Mouse (Mus musculus): ENCODE measurements around the gene Ccnd3. TPM values are rescaled to one million over a fixed set of nuclear protein-coding genes. Genes with fewer than 3 reads are reported as not detected.
A peak's percentile ranks its signal among the peaks of the same experiment; 100 is the strongest.
"Not testable (repeated sequence)": the region's sequence is repeated elsewhere in the genome, so short reads cannot be mapped to it uniquely, and the experiment has no call there.

Gene Ccnd3
- total and polyA plus RNA-seq, 2 experiments from 2014 or later: 41.1 to 52.6 TPM

- ATAC-seq (ENCODE audit: low FRiP score): 0 out of 2 replicates have a peak, but pooled peaks have one; percentile 2
Observed at GRCm38 (mm10) chr17:47501531-47501930, 3.3 kb upstream of the Ccnd3 start.

DNA sequence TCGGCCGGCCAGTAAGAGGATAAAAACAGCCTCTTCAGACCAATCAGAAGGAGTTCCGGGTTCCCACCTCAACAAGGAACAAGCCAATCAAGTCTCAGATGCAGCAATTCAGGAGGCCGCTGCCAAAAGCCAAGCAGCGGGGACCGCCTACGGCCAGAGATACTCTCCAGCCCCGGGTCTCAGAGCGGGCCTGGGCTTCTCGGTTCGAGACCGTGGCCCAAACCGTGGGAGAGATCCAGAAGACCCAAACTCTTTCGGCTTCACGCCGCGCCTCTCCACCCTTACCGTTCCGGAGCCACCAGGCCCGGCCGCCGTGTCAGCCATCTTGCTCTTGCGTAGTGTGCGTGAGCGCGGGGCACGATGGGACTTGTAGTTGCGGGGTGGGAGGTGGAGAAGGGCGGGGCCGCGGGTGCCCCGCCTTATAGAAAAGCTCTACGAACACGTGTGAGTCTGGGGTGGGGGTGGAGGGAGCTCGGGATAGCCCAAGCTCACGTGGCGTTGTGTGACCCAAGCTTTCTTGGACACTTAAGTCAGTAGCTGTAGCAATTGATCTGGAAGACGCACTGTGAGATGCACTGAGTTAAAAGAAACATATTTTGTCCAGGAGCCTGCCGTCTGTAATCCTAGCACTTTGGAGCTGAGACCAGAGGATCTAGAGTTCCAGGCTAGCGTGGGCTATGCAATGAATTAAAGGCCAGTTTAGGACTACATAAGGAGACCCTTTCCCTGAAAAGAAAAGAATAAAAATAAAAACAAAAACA is 2.7 kb upstream of the Ccnd3 start, which contains the start of gene Taf8:
Taf8 (minus strand) TSS at position 347 of the 761 bp plus-strand sequence.
- Histone ChIP-seq H3K4me1 (ENCODE audit: insufficient read depth, low read length) (peaks cover 6% of the 10 kb centered on the region; the same call in 1 of the 2 replicates), H3K27me3 (ENCODE audit: insufficient read depth, low read length) (no peaks in the 10 kb centered on the region), H3K4me2 (ENCODE audit: low read depth, low read length, poor library complexity, severe bottlenecking) (peak within 1 kb of the TSS; percentile 64), H3K4me3 (ENCODE audit: low read depth, low read length) (peak within 1 kb of the TSS; percentile 60), H3K36me3 (ENCODE audit: insufficient read depth, low read length) (peaks cover 10% of the 10 kb centered on the region; the same call in 1 of the 2 replicates), H3K9me3 (ENCODE audit: low read length) (no peaks in the 10 kb centered on the region), H3K9ac (replicated peaks; ENCODE audit: low read length, poor library complexity, severe bottlenecking) (peak within 1 kb of the TSS; percentile 72), H3K27ac (ENCODE audit: low read depth, low read length) (peak within 1 kb of the TSS; percentile 73)
- peak; percentile 94 for DNase-seq (ENCODE audit: low spot score)
- ATAC-seq (ENCODE audit: low FRiP score): peak; percentile 96
- no peak for TF ChIP-seq CTCF (IDR thresholded peaks at IDR 0.05)
- under 1% methylated on average over 40 of the region's 40 CpGs for WGBS

More at GRCm38 (mm10) chr17:47501531-47501930, 3.3 kb upstream of the Ccnd3 start:
- peaks cover 14% of the 10 kb centered on the region for H3K36me3 ChIP-seq (ENCODE audit: insufficient read depth, low read length)
- H3K9me3 ChIP-seq (ENCODE audit: low read length): no peaks in the 10 kb centered on the region
- no peak for TF ChIP-seq CTCF (IDR thresholded peaks at IDR 0.05)
- H3K4me2 ChIP-seq (ENCODE audit: low read depth, low read length, poor library complexity, severe bottlenecking): peak overlapping the region; percentile 64
- no peak overlapping the region for H3K27ac ChIP-seq (ENCODE audit: low read depth, low read length)
- H3K4me3 ChIP-seq (ENCODE audit: low read depth, low read length): peak overlapping the region; percentile 60
- no peaks in the 10 kb centered on the region for H3K27me3 ChIP-seq (ENCODE audit: insufficient read depth, low read length)
- peaks cover 6% of the 10 kb centered on the region; the same call in 1 of the 2 replicates for H3K4me1 ChIP-seq (ENCODE audit: insufficient read depth, low read length)
- WGBS: 10% methylated on average over 11 of the region's 11 CpGs
- H3K9ac ChIP-seq (replicated peaks; ENCODE audit: low read length, poor library complexity, severe bottlenecking): peak overlapping the region; percentile 29; the same call in 1 of the 2 replicates
- DNase-seq (ENCODE audit: low spot score): no peak

DNA sequence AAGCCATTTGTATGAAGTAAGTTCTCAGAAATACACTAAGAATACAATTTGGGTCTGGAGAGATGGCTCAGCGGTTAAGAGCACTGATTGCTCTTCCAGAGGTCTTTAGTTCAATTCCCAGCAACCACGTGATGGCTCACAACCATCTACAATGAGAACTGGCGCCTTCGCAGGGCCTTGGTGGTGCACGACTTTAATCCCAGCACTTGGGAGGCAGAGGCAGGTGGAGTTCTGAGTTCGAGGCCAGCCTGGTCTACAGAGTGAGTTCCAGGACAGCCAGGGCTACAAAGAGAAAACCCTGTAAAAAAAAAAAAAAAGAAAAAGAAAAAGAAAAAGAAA is 2.2 kb upstream of the Ccnd3 start:
- H3K9ac ChIP-seq (replicated peaks; ENCODE audit: low read length, poor library complexity, severe bottlenecking); DNase-seq (ENCODE audit: low spot score); H3K4me1 ChIP-seq (ENCODE audit: insufficient read depth, low read length); H3K27me3 ChIP-seq (ENCODE audit: insufficient read depth, low read length); H3K9me3 ChIP-seq (ENCODE audit: low read length); ATAC-seq (ENCODE audit: low FRiP score); H3K27ac ChIP-seq (ENCODE audit: low read depth, low read length); H3K36me3 ChIP-seq (ENCODE audit: insufficient read depth, low read length): not testable (repeated sequence)
- Histone ChIP-seq H3K4me2 (ENCODE audit: low read depth, low read length, poor library complexity, severe bottlenecking) (peak overlapping the region; percentile 64), H3K4me3 (ENCODE audit: low read depth, low read length) (peak overlapping the region; percentile 60)
- WGBS: 79% methylated on average over 6 of the region's 6 CpGs

- TF ChIP-seq CTCF (IDR thresholded peaks at IDR 0.05): no peak
- no peaks in the 10 kb centered on the region for H3K36me3 ChIP-seq (ENCODE audit: insufficient read depth, low read length)
- no peak overlapping the region for H3K27ac ChIP-seq (ENCODE audit: low read depth, low read length)
- H3K27me3 ChIP-seq (ENCODE audit: insufficient read depth, low read length): no peaks in the 10 kb centered on the region
- no peak overlapping the region for H3K9ac ChIP-seq (replicated peaks; ENCODE audit: low read length, poor library complexity, severe bottlenecking)
- peaks cover 6% of the 10 kb centered on the region; the same call in 1 of the 2 replicates for H3K4me1 ChIP-seq (ENCODE audit: insufficient read depth, low read length)
- H3K9me3 ChIP-seq (ENCODE audit: low read length): no peaks in the 10 kb centered on the region
- H3K4me3 ChIP-seq (ENCODE audit: low read depth, low read length): no peak overlapping the region
- ATAC-seq (ENCODE audit: low FRiP score) (no peak), DNase-seq (ENCODE audit: low spot score) (no peak)
- H3K4me2 ChIP-seq (ENCODE audit: low read depth, low read length, poor library complexity, severe bottlenecking): no peak overlapping the region
Observed at GRCm38 (mm10) chr17:47503689-47504088, 1.2 kb upstream of the Ccnd3 start.

GRCm38 (mm10) chr17:47504228-47504627 is 623 bp upstream of the Ccnd3 start:
- Histone ChIP-seq H3K27ac (ENCODE audit: low read depth, low read length) (no peak overlapping the region), H3K9ac (replicated peaks; ENCODE audit: low read length, poor library complexity, severe bottlenecking) (no peak overlapping the region), H3K27me3 (ENCODE audit: insufficient read depth, low read length) (no peaks in the 10 kb centered on the region), H3K9me3 (ENCODE audit: low read length) (no peaks in the 10 kb centered on the region), H3K4me2 (ENCODE audit: low read depth, low read length, poor library complexity, severe bottlenecking) (no peak overlapping the region), H3K4me3 (ENCODE audit: low read depth, low read length) (no peak overlapping the region), H3K36me3 (ENCODE audit: insufficient read depth, low read length) (no peaks in the 10 kb centered on the region), H3K4me1 (ENCODE audit: insufficient read depth, low read length) (peaks cover 6% of the 10 kb centered on the region; the same call in 1 of the 2 replicates)
- ATAC-seq (ENCODE audit: low FRiP score) (no peak), DNase-seq (ENCODE audit: low spot score) (no peak)
- 73% methylated on average over 5 of the region's 5 CpGs for WGBS
- no peak for TF ChIP-seq CTCF (IDR thresholded peaks at IDR 0.05)

GRCm38 (mm10) chr17:47505566-47505965 is 715 bp downstream of the Ccnd3 start:
- TF ChIP-seq CTCF (IDR thresholded peaks at IDR 0.05): no peak
- 66% methylated on average over 2 of the region's 2 CpGs for WGBS
- Histone ChIP-seq H3K4me1 (ENCODE audit: insufficient read depth, low read length) (peaks cover 6% of the 10 kb centered on the region; the same call in 1 of the 2 replicates), H3K27ac (ENCODE audit: low read depth, low read length) (no peak overlapping the region), H3K36me3 (ENCODE audit: insufficient read depth, low read length) (no peaks in the 10 kb centered on the region), H3K9ac (replicated peaks; ENCODE audit: low read length, poor library complexity, severe bottlenecking) (no peak overlapping the region), H3K4me2 (ENCODE audit: low read depth, low read length, poor library complexity, severe bottlenecking) (peak overlapping the region; percentile 47), H3K9me3 (ENCODE audit: low read length) (no peaks in the 10 kb centered on the region), H3K27me3 (ENCODE audit: insufficient read depth, low read length) (no peaks in the 10 kb centered on the region), H3K4me3 (ENCODE audit: low read depth, low read length) (peak overlapping the region; percentile 30)
- DNase-seq (ENCODE audit: low spot score): no peak
- ATAC-seq (ENCODE audit: low FRiP score): no peak

All from midbrain, postnatal 0 days (tissue).